Mouse (Mus musculus): ENCODE measurements at regions not wholly inside any gene's neighbourhood (a gene's known extent, or its start where the extent isn't known, plus 50 kb on each side); places are given as distances from the start of the nearest gene placed in this dataset.

DNA sequence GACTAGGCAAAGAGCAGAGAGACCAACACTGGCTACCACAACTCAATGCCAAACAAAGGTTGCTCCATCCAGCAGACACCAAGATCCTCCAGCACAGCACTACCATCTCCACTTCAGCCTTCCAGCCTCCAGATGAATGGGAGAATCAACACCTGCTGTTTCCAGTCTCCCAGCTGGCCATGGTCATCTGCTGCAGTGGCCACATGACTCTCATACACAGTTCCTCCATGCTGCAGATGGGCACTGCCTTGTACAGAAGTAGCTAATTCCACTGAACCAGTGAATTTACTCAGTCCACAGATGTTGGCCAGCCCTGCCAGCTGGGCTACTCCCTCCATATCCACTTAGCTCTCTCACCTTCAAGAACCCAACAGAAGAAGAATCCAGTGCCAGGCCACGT is 63.0 kb upstream of the Vstm5 start:
- DNase-seq (ENCODE audit: low spot score in 2 of 2) = no peak
- intact Hi-C loops (cut with DNase I) = no loop called here

DNA sequence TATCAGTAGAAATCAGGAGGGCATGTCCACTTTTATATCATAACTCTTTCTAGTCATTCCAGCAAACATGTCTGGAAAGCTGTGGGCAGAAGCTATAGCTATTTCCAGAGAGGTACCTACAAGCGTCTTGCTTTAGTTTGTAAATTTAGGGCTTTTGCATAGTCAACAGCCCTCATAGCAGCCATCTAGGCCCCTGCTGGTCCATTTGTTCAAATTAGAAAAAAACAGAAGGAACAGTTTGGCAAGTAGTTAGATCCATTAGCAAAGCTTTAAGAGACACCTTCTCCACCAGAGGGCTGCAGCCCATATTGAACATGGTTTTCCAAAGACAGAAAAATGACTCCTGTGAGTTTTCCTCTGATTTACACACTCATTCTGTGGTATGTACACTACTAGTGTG is 63.4 kb upstream of the Vstm5 start:
- intact Hi-C loops (cut with DNase I) = no loop called here
- DNase-seq (ENCODE audit: low spot score in 2 of 2) = no peak

DNA sequence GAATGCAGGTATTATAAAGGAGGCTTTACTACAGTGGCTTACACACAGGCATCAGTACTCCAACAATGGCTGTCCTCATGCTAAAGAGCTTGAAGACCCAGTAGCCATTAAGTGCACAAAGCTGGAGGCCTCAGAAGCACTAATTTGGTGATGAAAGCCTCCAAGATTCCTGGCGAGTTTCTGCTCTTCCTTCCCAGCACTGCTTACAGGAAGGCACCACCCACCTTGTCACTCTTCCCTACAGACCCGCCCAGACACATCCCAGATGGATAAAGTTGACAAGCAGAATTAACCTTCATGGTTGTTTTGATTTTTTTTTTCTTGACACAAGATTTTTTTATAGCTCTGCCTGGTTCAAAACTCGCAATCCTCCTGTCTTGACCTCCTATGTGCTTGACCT is 59.0 kb upstream of the Hephl1 start:
- no peak for DNase-seq (ENCODE audit: low spot score in 2 of 2)
- intact Hi-C loops (cut with DNase I) = no loop called here

GRCm38 (mm10) chr9:15169714-15170113 is 57.8 kb upstream of the Hephl1 start:
- peak; percentile 33 to 55 for DNase-seq (ENCODE audit: low spot score in 2 of 2)
- intact Hi-C loops (cut with DNase I) = loop anchor here (5.0 kb wide), 1 partner anchor 122 kb away; the partner anchor contains the start of gene Panx1

DNA sequence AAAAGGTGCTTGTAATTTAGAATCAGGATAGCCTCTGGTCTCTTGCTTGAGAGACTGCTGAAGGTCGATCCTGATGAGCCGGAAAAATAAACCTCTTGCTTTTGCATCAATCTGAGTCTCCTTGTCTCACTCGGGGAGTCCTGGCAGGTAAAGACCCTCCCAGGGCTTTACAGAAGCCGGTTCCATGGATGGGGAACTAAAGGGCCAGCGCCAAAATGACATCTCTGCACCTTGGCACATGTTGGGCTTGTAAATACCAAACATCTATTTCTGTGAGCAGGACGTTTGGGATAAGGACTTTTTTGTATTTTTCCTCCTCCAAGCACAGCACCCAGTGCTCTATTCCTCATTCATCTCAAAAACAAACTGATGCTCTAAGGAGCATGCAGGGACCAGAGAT is 57.1 kb upstream of the Hephl1 start:
- intact Hi-C loops (cut with DNase I) = loop anchor here (5.0 kb wide), 1 partner anchor 122 kb away; the partner anchor contains the start of gene Panx1
- no peak for DNase-seq (ENCODE audit: low spot score in 2 of 2)

DNA sequence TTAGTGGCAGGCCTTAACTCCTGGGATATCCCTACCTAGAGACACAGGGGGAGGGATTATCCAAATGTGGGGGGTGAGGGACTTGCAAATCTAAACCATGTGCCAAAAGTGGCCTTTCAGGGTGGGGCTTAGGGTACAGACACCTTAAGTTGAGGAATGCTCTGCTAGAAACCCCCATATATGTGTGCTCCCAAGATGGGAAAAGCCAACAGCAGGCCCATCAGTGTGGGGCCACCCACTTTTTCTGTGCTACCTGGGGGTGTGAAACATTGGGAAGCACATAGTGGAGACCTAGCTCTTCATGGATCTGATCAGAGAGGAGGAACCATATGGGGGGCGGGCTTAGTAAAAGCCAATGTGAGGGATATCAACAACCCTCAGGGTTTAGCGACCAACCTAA is 55.0 kb upstream of the Hephl1 start:
- intact Hi-C loops (cut with DNase I) = loop anchor here (5.0 kb wide), 1 partner anchor 120 kb away; the partner anchor contains the start of gene Panx1

GRCm38 (mm10) chr9:15166476-15166875 is 54.6 kb upstream of the Hephl1 start:
- DNase-seq (ENCODE audit: low spot score in 2 of 2) = no peak
- intact Hi-C loops (cut with DNase I) = loop anchor here (5.0 kb wide), 1 partner anchor 119 kb away; the partner anchor contains the start of gene Panx1

More for the DNA sequence above, 55.0 kb upstream of the Hephl1 start:
- DNase-seq (ENCODE audit: low spot score in 2 of 2) = no peak
